Mouse (Mus musculus): ENCODE results near the gene Abhd12b. TPM values are rescaled to one million over a fixed set of nuclear protein-coding genes. Genes with fewer than 3 reads are reported as not detected.

Gene Abhd12b
- not detected in 2 replicates for polyA plus RNA-seq (2012; rRNA removed; ENCODE audit: low replicate concordance)

DNA sequence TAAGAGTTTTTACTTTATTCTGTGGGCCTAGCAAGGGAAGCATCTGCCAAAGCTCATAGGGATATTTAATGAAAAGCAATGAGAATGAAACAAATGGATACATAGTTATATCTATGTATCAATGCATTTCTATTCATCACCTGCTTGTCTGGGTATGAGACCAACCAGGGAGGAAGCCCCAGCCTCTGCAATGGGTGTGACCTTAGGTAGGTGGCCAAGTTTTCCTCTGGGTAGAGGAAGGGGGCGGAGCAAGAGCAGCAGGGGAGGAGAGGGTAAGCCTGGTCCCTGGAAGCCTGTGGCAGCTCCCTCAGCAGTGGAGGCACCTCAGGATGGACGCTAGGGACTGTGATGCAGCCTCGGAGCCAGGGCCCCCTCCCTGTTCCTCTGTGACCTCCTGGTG, at the start of gene Abhd12b:
Abhd12b (plus strand) TSS at position 301 of the 400 bp plus-strand sequence.

GRCm38 (mm10) chr12:70113351-70113750, 40.6 kb upstream of the Abhd12b start, which contains the start of gene Nin:
Gene Nin (minus strand): TSS chr12:70113717.

GRCm38 (mm10) chr12:70231294-70231693, 77.4 kb downstream of the Abhd12b start, which contains the start of gene Pygl:
Gene Pygl (minus strand): TSS chr12:70231488.

Other genes with a start within 250 kb of the Abhd12b start
- gene Sav1, start 167.1 kb upstream of the Abhd12b start, polyA plus RNA-seq (2012; rRNA removed; ENCODE audit: low replicate concordance): 1.7 and 2.1 TPM in 2 replicates
- gene Nin, start 40.4 kb upstream of the Abhd12b start, polyA plus RNA-seq (2012; rRNA removed; ENCODE audit: low replicate concordance): 1.2 and 2.1 TPM in 2 replicates
- 2.3 and 3.3 TPM in 2 replicates for gene Pygl, start 77.3 kb downstream of the Abhd12b start, polyA plus RNA-seq (2012; rRNA removed; ENCODE audit: low replicate concordance)
- gene Trim9, start 193.5 kb downstream of the Abhd12b start, polyA plus RNA-seq (2012; rRNA removed; ENCODE audit: low replicate concordance): 0.23 and 0.37 TPM in 2 replicates

Measured in duodenum, adult 2 months (tissue).